Mouse (Mus musculus): ENCODE data around the gene Kcnj10. TPM values are rescaled to one million over a fixed set of nuclear protein-coding genes. Genes with fewer than 3 reads are reported as not detected.

The Kcnj10 gene
- polyA plus RNA-seq (2012; rRNA removed) = 0.15 TPM in 2 replicates

DNA sequence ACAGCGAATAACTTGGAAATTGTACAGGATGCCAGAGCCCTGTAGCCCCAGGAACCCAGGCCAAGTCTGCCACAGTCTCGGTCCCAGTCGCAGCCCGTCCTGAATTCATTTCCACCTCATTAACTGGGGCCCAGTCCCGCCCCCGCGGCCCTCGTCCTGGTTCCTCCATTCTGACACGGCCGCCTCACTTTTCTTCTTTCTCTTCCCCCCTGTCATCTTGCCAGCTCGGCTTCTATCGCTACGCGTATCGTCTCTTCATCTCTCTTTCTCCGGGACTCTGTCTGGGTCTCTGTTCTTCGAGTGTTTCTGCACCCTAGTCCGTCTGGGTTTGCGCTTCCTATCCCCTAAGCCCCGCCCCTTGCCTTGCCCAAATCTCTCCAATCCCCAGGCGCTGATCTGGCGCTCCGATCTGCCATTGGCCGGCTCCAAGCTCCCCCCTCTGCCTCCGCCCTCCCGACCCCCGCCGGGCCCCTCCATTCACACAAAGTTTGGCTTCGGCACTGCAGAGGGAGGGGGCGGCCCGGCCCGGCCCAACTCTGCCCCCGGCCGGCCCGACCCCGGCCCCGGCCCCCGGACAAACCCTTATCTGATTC lies at the start of gene Kcnj10:
Gene Kcnj10 (plus strand): TSS at position 482 of the 593 bp plus-strand sequence.

DNA sequence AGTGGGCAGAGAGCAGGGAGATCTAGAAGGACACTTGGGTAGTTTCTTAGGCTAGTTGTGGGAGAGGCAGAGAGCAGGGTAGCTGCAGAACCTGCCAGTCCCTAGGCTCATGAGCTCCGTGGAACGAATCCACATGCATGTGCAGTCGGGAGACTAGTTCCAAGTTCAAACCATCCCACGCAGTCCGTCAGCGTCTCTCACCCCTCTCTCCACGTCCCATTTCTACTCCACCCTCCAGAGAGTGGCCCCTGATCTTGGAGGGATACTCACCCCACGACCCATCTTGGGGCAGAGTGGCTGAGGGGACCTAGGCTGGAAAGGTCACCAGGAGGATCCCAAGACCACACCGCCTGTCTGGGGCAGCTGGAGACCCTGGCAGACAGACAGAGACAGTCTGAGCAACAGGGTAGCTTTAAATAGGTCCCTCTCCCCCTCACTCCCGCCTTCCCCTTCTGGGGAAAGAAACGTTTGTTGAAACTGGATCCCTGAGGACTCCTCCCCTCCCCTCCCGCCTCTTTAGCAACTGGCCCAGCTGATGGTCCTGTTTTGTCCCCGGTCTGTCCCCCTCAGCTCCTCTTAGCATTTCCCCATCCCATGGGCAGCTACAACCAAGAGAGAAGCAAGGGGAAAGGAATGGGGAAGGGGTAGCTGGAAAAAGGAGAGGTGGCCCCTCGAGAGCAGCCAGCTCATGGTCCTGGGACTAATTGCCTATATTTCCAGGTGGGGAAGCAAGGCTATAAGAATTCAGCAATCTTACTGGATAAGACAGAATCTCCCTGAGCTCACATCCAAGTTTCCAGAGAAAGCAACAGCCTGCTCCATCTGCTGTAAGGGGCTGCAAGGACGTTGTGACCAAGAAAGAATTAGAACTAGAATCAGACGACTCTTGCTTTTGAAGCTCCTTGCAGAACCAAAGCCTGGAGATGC lies 43.1 kb upstream of the Kcnj10 start, which contains the start of gene Atp1a2:
Gene Atp1a2 (minus strand): TSS at position 454 of the 927 bp plus-strand sequence.

DNA sequence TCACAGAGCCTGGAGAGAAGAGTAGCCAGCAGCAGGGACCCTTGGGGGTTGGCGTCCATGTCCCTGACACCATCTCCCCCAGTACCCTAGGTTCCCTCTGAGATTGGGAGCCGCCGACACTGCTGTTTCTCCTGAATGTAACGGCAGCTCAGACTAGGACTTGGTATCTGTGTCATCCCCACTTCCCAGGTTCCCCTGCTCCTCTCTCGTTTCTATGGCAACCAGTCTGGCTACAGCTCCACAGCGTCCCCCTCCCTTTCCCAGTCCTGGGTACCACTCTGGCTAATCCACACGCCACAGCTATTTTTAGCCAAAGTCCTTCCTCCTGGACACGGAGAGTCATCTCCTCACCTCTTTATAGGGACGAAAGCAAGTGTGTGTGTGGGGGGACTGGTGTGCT lies 11.9 kb upstream of the Kcnj10 start, which contains the start of gene Kcnj9:
Gene Kcnj9 (minus strand): TSS at position 188 of the 400 bp plus-strand sequence.

DNA sequence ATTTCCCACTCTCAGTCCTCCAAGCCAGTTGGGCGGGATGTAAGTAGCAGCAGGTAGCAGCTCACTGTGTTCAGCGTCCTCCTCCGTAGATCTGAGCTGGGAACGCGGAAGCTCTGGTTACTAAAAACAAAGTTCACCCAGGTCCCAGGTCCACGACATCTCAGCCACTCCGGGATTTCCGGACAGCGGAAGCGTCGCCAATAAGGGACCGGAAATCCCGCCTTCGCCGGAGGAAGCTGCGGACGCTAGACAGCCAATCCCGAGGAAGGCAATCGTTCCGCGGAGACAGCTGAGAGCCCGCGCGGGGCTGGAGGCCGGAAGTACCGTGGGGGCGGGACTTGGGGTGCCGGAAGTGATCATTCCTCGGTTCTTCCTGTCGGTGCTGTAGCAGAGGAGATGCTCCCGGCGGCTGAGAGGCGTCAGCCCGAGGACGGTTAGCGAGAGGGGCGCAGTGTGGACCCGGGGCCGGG lies 35.2 kb downstream of the Kcnj10 start, which contains the start of gene Pigm:
Gene Pigm (plus strand): TSS at position 349 of the 470 bp plus-strand sequence.

Other genes with a start within 250 kb of the Kcnj10 start
- gene Pex19, start 214.5 kb upstream of the Kcnj10 start, polyA plus RNA-seq (2012; rRNA removed) = 18.3 and 20.3 TPM in 2 replicates
- 34.0 and 37.0 TPM in 2 replicates for gene Dcaf8, start 193.1 kb upstream of the Kcnj10 start, polyA plus RNA-seq (2012; rRNA removed)
- gene Pea15a, start 134.4 kb upstream of the Kcnj10 start, polyA plus RNA-seq (2012; rRNA removed) = 11.8 and 12.0 TPM in 2 replicates
- 0.18 and 0.85 TPM in 2 replicates for gene Casq1, start 121.3 kb upstream of the Kcnj10 start, polyA plus RNA-seq (2012; rRNA removed)
- 0.01 TPM in 2 replicates for gene Atp1a4, start 82.8 kb upstream of the Kcnj10 start, polyA plus RNA-seq (2012; rRNA removed)
- gene Igsf8, start 79.6 kb upstream of the Kcnj10 start, polyA plus RNA-seq (2012; rRNA removed) = 13.8 and 14.8 TPM in 2 replicates
- gene Atp1a2, start 43.1 kb upstream of the Kcnj10 start, polyA plus RNA-seq (2012; rRNA removed) = 0.08 and 0.28 TPM in 2 replicates
- gene Kcnj9, start 11.9 kb upstream of the Kcnj10 start, polyA plus RNA-seq (2012; rRNA removed) = 0.03 and 0.05 TPM in 2 replicates
- gene Pigm, start 35.3 kb downstream of the Kcnj10 start, polyA plus RNA-seq (2012; rRNA removed) = 4.2 and 5.5 TPM in 2 replicates
- gene Slamf9, start 134.1 kb downstream of the Kcnj10 start, polyA plus RNA-seq (2012; rRNA removed) = 0.90 and 1.3 TPM in 2 replicates
- gene Igsf9, start 140.6 kb downstream of the Kcnj10 start, polyA plus RNA-seq (2012; rRNA removed) = 1.5 and 1.6 TPM in 2 replicates
- gene Tagln2, start 158.8 kb downstream of the Kcnj10 start, polyA plus RNA-seq (2012; rRNA removed) = 73.2 and 82.2 TPM in 2 replicates
- 0.23 and 0.29 TPM in 2 replicates for gene Cfap45, start 179.6 kb downstream of the Kcnj10 start, polyA plus RNA-seq (2012; rRNA removed)
- 0.02 TPM in 1 of 2 replicates, not detected in the other for gene Vsig8, start 214.7 kb downstream of the Kcnj10 start, polyA plus RNA-seq (2012; rRNA removed)
- 0.05 and 0.06 TPM in 2 replicates for gene Slamf8, start 249.4 kb downstream of the Kcnj10 start, polyA plus RNA-seq (2012; rRNA removed)

Measured in liver, embryonic 14 days (tissue).